Mouse (Mus musculus) hindbrain, embryonic 13.5 days (tissue): ENCODE results near the gene Golgb1. TPM values are rescaled to one million over a fixed set of nuclear protein-coding genes. Genes with fewer than 3 reads are reported as not detected.

Experiments
- ATAC-seq: fragments of 200-750 bp; cut with Nextera tagmentation; 2 replicates; pipeline ENCODE4 v1.8.0; 2017; ENCODE audit warnings: moderate TSS enrichment; ENCODE audit not compliant: low FRiP score
- H3K27ac ChIP-seq: fragments of 300-500 bp; sonication (generic); 2 replicates; pipeline ENCODE4 v1.5.1; 2015; ENCODE audit warnings: inconsistent platforms, mild to moderate bottlenecking, moderate library complexity
- H3K27me3 ChIP-seq: fragments of 300-500 bp; sonication (generic); 2 replicates; pipeline ENCODE4 v1.6.1; 2015; ENCODE audit warnings: mild to moderate bottlenecking, inconsistent platforms
- H3K36me3 ChIP-seq: fragments of 300-500 bp; sonication (generic); 2 replicates; pipeline ENCODE4 v1.6.1; 2015; ENCODE audit warnings: mild to moderate bottlenecking, inconsistent platforms
- H3K4me1 ChIP-seq: fragments of 300-500 bp; sonication (generic); replicated peaks from 2 replicates; pipeline ENCODE4 v1.6.1; 2015; ENCODE audit warnings: inconsistent platforms
- H3K4me2 ChIP-seq: fragments of 300-500 bp; sonication (generic); 2 replicates; pipeline ENCODE4 v1.6.1; 2015; ENCODE audit warnings: inconsistent platforms, mild to moderate bottlenecking, moderate library complexity
- H3K4me3 ChIP-seq: fragments of 300-500 bp; sonication (generic); 2 replicates; pipeline ENCODE4 v1.5.1; 2015; ENCODE audit warnings: mild to moderate bottlenecking, inconsistent platforms
- H3K9ac ChIP-seq: fragments of 300-500 bp; sonication (generic); 2 replicates; pipeline ENCODE4 v1.6.1; 2015; ENCODE audit warnings: mild to moderate bottlenecking, inconsistent platforms
- H3K9me3 ChIP-seq: fragments of 300-500 bp; sonication (generic); 2 replicates; pipeline ENCODE4 v1.6.1; 2016; ENCODE audit warnings: inconsistent platforms
- WGBS: fragments of 180-500 bp; shearing (Covaris S2); methylation state at CpG from one replicate; pipeline ENCODE4 v1.1.7; 2015; 5-methylcytosine and 5-hydroxymethylcytosine counted together
- polyA plus RNA-seq: library from polyadenylated mRNA; unstranded; fragments of >200 nt; fragmentation: Nextera tagmentation; extraction: Ambion mirVana; gene quantifications from 2 replicates; pipeline ENCODE4 v1.2.1, GENCODE M21; 2015

Golgb1 gene
- polyA plus RNA-seq, 1 experiment from 2014 or later = 93.7 TPM

DNA sequence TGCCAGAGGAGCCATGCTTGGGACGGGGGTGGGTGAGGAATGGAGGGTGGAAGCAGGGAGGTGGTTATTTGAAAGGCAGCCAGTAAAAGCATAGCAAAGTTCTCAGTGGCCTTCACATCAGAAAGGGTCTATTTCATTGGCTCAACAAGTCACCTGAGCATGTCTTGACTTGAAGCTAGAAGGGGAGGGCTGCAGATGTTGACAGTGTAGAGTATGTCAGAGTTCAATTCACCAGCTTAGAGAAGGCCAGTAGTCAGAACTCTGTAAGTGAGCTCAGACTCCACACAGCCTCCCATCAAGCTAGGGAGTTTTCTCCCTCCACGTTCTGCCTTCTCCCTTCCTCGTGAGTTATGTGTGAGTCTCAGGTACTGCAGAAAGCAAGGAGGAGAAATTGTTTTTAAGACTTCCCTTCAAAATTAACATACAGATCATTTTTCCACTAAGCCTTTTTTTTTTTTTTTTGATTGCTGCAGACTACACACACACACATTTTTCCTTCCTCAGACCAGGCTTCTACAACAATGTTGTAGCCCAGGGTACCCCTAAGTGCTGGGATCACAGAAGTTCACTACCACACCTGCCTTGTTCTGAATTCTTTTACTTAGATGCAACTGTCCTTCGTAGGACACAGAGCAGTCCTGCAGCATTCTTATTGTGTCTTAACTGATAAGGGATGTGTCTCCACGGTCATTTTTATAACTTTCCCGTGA, 59.3 kb downstream of the Golgb1 start:
- no peaks in the 10 kb centered on the region for H3K4me1 ChIP-seq
- ATAC-seq = no peak

GRCm38 (mm10) chr16:36934841-36935620, 60.1 kb downstream of the Golgb1 start, which contains the start of gene Hcls1:
Gene Hcls1, plus strand, starts transcription at chr16:36934983.
- ATAC-seq = no peak
- peaks cover 38% of the 10 kb centered on the region for H3K36me3 ChIP-seq
- H3K4me2 ChIP-seq = no peak within 1 kb of the TSS
- H3K9me3 ChIP-seq = no peaks in the 10 kb centered on the region
- H3K4me1 ChIP-seq = no peaks in the 10 kb centered on the region
- no peak within 1 kb of the TSS for H3K4me3 ChIP-seq
- H3K9ac ChIP-seq = no peak within 1 kb of the TSS
- H3K27me3 ChIP-seq = no peaks in the 10 kb centered on the region
- H3K27ac ChIP-seq = no peak within 1 kb of the TSS
- 87% methylated on average over 7 of the region's 7 CpGs for WGBS

More for the DNA sequence above, 59.3 kb downstream of the Golgb1 start:
- H3K4me3 ChIP-seq = no peak overlapping the region
- no peak overlapping the region for H3K27ac ChIP-seq
- H3K9ac ChIP-seq = no peak overlapping the region
- no peaks in the 10 kb centered on the region for H3K9me3 ChIP-seq
- H3K27me3 ChIP-seq = no peaks in the 10 kb centered on the region
- 80% methylated on average over 6 of the region's 6 CpGs for WGBS
- H3K4me2 ChIP-seq = no peak overlapping the region
- peaks cover 45% of the 10 kb centered on the region for H3K36me3 ChIP-seq

DNA sequence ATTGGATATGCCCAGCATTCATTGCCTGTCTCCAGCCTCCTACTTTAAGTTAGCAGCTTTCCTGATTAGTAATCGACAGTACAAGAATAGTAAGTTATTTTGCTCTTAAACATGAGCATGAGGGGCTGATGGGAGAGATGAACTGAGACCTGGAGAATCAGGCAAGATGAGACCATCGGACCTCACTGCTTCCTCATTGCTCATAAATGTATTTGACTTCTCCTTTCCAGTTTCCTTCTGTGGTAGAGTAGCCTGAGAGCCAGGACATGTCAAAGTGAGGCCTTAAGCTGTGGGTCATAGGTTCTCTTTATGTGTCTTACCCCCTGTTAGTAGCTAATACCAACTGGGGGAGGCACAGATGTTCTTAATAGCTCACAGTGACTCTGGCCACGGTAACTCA, 60.9 kb downstream of the Golgb1 start:
- 95% methylated on average over 3 of the region's 3 CpGs for WGBS
- H3K9ac ChIP-seq = no peak overlapping the region

GRCm38 (mm10) chr16:36941137-36941727, 66.3 kb downstream of the Golgb1 start:
- Histone ChIP-seq H3K4me3 (no peak overlapping the region), H3K36me3 (no peaks in the 10 kb centered on the region), H3K9me3 (no peaks in the 10 kb centered on the region), H3K4me2 (no peak overlapping the region), H3K27me3 (no peaks in the 10 kb centered on the region), H3K27ac (no peak overlapping the region), H3K4me1 (no peaks in the 10 kb centered on the region), H3K9ac (no peak overlapping the region)
- WGBS = 77% methylated on average over 6 of the region's 6 CpGs
- ATAC-seq = no peak

More for the DNA sequence above, 60.9 kb downstream of the Golgb1 start:
- H3K9me3 ChIP-seq = no peaks in the 10 kb centered on the region
- ATAC-seq = no peak
- H3K36me3 ChIP-seq = peaks cover 30% of the 10 kb centered on the region
- no peaks in the 10 kb centered on the region for H3K27me3 ChIP-seq
- H3K4me1 ChIP-seq = no peaks in the 10 kb centered on the region
- H3K4me2 ChIP-seq = no peak overlapping the region
- no peak overlapping the region for H3K27ac ChIP-seq
- H3K4me3 ChIP-seq = no peak overlapping the region

DNA sequence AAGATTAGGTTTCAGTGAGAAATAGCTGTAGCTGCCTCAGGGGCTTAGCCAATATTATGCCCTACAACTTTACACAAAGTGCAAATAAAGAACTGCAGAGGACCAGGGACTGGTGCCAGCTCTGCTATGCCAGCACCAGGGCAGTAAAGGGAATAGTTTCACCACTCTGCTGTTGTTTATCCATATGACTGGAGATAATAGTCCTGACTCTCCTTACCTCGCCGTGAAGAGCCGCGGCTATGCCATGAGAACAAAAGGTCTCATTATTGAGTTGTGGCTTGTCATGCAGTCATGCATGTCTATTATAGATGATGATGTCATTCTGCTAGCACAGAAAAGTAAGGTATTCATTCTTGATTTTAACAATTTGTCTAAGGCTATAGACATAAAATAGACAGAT, 67.0 kb downstream of the Golgb1 start:
- H3K9ac ChIP-seq = no peak overlapping the region
- H3K4me3 ChIP-seq = no peak overlapping the region
- H3K4me1 ChIP-seq = no peaks in the 10 kb centered on the region
- H3K4me2 ChIP-seq = no peak overlapping the region
- H3K36me3 ChIP-seq = no peaks in the 10 kb centered on the region
- H3K27ac ChIP-seq = no peak overlapping the region
- H3K9me3 ChIP-seq = no peaks in the 10 kb centered on the region
- ATAC-seq = no peak
- WGBS = 65% methylated on average over 4 of the region's 4 CpGs
- H3K27me3 ChIP-seq = no peaks in the 10 kb centered on the region

GRCm38 (mm10) chr16:36943591-36943990, 68.7 kb downstream of the Golgb1 start:
- no peak overlapping the region for H3K9ac ChIP-seq
- no peaks in the 10 kb centered on the region for H3K9me3 ChIP-seq
- 92% methylated on average over 3 of the region's 3 CpGs for WGBS
- H3K27ac ChIP-seq = no peak overlapping the region
- ATAC-seq = no peak
- no peak overlapping the region for H3K4me2 ChIP-seq
- H3K4me3 ChIP-seq = no peak overlapping the region
- H3K4me1 ChIP-seq = no peaks in the 10 kb centered on the region
- no peaks in the 10 kb centered on the region for H3K36me3 ChIP-seq
- H3K27me3 ChIP-seq = no peaks in the 10 kb centered on the region

DNA sequence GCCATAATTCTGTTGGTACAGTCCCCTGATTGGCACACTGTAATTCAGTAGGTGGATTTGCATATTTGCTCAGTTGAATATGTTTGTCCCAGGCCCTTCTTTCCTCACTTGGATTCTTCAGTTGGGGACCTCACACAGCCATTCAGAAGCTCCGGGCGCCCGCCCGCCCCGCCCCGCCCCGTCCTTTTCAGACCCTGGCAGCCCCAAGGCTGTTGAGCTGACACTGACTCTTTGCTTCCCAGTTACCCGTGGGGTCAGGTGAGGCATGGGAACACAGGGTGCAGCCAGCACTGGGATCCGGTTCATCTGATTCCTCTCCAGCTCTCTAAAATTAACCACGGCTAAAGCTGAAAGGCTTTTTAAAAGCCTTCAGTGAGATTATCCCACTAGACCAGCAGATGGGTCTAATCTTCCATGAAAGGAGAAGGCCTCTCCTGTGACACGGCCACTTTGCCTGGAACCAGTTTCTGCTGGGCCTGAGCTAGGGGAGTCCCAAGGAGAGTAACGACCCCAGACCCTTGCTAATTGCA, 70.0 kb downstream of the Golgb1 start:
- no peaks in the 10 kb centered on the region for H3K4me1 ChIP-seq
- no peak for ATAC-seq
- H3K9me3 ChIP-seq = no peaks in the 10 kb centered on the region
- no peaks in the 10 kb centered on the region for H3K36me3 ChIP-seq
- no peak overlapping the region for H3K9ac ChIP-seq
- 47% methylated on average over 11 of the region's 12 CpGs for WGBS
- no peak overlapping the region for H3K4me3 ChIP-seq
- H3K27ac ChIP-seq = no peak overlapping the region
- H3K27me3 ChIP-seq = no peaks in the 10 kb centered on the region
- no peak overlapping the region for H3K4me2 ChIP-seq

GRCm38 (mm10) chr16:36946459-36947159, 71.7 kb downstream of the Golgb1 start:
- Histone ChIP-seq H3K4me3 (no peak overlapping the region), H3K9ac (no peak overlapping the region), H3K9me3 (no peaks in the 10 kb centered on the region), H3K4me1 (no peaks in the 10 kb centered on the region), H3K27ac (no peak overlapping the region), H3K27me3 (no peaks in the 10 kb centered on the region), H3K36me3 (no peaks in the 10 kb centered on the region), H3K4me2 (no peak overlapping the region)
- 86% methylated on average over 8 of the region's 8 CpGs for WGBS
- ATAC-seq = no peak

- Histone ChIP-seq H3K4me1 (no peaks in the 10 kb centered on the region), H3K4me2 (no peak overlapping the region), H3K27me3 (no peaks in the 10 kb centered on the region), H3K9me3 (no peaks in the 10 kb centered on the region), H3K27ac (no peak overlapping the region), H3K4me3 (no peak overlapping the region), H3K36me3 (no peaks in the 10 kb centered on the region), H3K9ac (no peak overlapping the region)
- 66% methylated on average over 4 of the region's 4 CpGs for WGBS
- ATAC-seq = no peak
Measured at GRCm38 (mm10) chr16:36947646-36948197, 72.8 kb downstream of the Golgb1 start.

DNA sequence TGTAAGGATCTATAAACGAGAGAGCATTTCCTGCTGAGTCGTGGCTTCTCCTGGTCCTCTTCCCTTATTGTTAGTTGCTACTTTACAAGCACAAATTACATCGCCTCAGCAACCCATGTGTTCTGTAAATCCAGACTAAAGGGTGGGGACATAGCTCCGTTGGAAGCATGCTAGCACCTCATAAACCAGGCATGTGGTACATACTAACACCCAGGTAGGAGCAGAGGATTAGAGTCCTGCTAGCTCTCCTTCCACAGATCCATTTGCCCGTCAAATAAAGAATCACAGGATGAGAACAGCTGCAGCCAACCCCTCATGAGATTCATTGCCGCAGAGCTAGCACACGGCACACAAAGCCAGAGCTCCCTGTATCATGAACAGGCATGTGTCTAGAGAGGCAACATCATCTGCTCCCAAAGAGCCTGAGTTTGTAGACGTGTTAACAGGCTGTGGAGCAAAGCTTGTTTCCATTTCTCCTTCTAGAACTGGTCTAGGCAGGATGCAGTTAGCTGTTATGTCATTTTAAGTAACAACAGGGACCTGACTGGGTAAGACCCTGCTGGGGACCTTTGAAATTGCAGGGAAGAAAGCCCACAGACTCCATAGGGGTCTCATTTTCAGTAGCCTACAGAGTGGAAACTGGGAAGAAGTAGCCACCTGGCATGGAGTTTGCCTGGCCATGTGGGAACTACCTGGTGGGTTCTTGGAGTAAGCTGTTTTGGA, 74.8 kb downstream of the Golgb1 start:
- Histone ChIP-seq H3K36me3 (no peaks in the 10 kb centered on the region), H3K27ac (no peak overlapping the region), H3K9me3 (no peaks in the 10 kb centered on the region), H3K4me2 (no peak overlapping the region), H3K4me3 (no peak overlapping the region), H3K9ac (no peak overlapping the region), H3K4me1 (no peaks in the 10 kb centered on the region), H3K27me3 (no peaks in the 10 kb centered on the region)
- ATAC-seq = no peak; the same call in 1 of the 2 replicates
- WGBS = 66% methylated on average over 8 of the region's 8 CpGs

DNA sequence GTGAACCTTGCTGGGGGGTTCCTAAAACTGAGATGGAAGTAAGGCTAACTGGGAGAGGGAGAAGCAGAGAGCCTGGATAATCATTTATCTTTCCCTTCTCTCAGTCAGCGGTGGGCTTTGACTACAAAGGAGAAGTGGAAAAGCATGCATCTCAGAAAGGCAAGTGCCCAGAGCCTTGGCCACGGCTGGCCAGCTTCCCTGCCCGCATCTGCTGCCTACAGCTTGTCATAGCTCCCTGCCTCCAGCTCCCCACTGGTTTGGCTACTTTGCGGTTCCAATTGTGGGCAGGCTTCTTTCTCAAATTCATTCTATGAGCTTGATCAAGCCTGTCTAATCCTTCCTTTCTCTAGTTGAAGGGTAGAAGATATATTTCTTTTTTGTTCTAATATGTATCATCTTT, 76.1 kb downstream of the Golgb1 start:
- no peaks in the 10 kb centered on the region for H3K9me3 ChIP-seq
- no peak overlapping the region for H3K4me3 ChIP-seq
- no peak overlapping the region for H3K4me2 ChIP-seq
- H3K27me3 ChIP-seq = no peaks in the 10 kb centered on the region
- no peaks in the 10 kb centered on the region for H3K4me1 ChIP-seq
- no peak for ATAC-seq
- H3K36me3 ChIP-seq = no peaks in the 10 kb centered on the region
- no peak overlapping the region for H3K27ac ChIP-seq
- WGBS = 28% methylated on average over 4 of the region's 4 CpGs
- H3K9ac ChIP-seq = no peak overlapping the region
